In the genomic region with DNA sequence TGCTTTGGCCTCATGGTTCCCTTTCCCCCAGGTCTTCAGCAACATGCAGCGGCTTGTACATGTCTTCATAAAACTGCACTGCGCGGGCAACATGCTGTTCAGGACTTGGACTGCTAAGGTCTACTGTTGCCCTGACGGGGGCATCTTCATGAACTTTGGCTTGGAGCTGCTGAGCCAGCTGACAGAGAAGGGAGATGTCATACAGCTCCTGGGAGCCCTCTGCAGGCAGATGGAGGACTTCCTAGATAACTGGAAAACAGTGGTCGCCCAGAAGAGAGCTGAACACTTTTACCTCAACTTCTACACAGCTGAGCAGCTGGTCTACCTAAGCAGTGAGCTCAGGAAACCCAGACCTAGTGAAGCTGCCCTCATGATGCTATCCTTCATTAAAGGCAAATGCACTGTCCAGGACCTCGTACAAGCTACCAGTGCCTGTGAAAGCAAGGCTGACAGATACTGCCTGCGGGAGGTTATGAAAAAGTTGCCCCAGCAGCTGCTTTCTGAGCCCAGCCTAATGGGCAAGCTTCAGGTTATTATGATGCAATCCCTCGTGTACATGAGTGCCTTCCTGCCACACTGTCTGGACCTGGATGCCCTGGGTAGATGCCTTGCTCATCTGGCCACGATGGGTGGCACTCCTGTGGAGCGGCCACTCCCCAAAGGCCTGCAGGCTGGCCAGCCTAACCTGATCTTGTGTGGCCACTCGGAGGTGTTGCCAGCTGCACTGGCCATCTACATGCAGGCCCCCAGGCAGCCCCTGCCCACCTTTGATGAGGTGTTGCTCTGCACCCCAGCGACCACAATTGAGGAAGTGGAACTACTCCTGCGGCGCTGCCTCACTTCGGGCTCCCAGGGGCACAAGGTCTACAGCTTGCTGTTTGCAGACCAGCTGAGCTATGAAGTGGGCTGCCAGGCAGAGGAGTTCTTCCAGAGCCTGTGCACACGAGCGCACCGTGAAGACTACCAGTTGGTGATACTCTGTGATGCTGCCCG, we compare ENCODE assay signal across 8 mouse cellular contexts. TPM values are rescaled to one million over a fixed set of nuclear protein-coding genes. Genes with fewer than 3 reads are reported as not detected.
DNase-seq lines count a peak whose midpoint lies in the region; ATAC-seq and TF ChIP-seq lines count a peak whose summit lies in the region.

No protein-coding gene starts in this region.

- H3K4me1 ChIP-seq in kidney, postnatal 0 days (replicated peaks; ENCODE audit: insufficient read depth, low read length): no peaks in the 10 kb centered on the region
- peaks cover 2% of the 10 kb centered on the region; the same call in 1 of the 2 replicates for H3K4me1 ChIP-seq in spleen, adult 2 months (ENCODE audit: control insufficient read depth, insufficient read depth, insufficient read length)

- no peak overlapping the region for H3K4me3 ChIP-seq in kidney, postnatal 0 days (replicated peaks; ENCODE audit: low read depth, low read length)
- no peak overlapping the region for H3K4me3 ChIP-seq in spleen, adult 2 months (ENCODE audit: extremely low read depth, insufficient read depth, insufficient read length)

- peak; percentile 51 for TF ChIP-seq CTCF in kidney, postnatal 0 days (IDR thresholded peaks at IDR 0.05; ENCODE audit: low read depth)
- TF ChIP-seq CTCF in spleen, adult 2 months (IDR thresholded peaks at IDR 0.05; ENCODE audit: extremely low read depth, insufficient read depth, insufficient read length, insufficient replicate concordance): no peak; the same call in 1 of the 2 replicates

- 82% methylated on average over 19 of the region's 19 CpGs for WGBS in kidney, postnatal 0 days
- WGBS in spleen, adult 2 months: 41% methylated on average over 19 of the region's 19 CpGs

- peaks cover 67% of the 10 kb centered on the region for H3K36me3 ChIP-seq in kidney, postnatal 0 days (ENCODE audit: insufficient read depth, low read length)
- peaks cover 67% of the 10 kb centered on the region for H3K36me3 ChIP-seq in spleen, adult 2 months (ENCODE audit: control insufficient read depth, insufficient read depth, low read length)

- no peak overlapping the region for H3K27ac ChIP-seq in kidney, postnatal 0 days
- no peak overlapping the region for H3K27ac ChIP-seq in spleen, adult 2 months (ENCODE audit: insufficient read depth, low read length)

- H3K9me3 ChIP-seq in kidney, postnatal 0 days (replicated peaks; ENCODE audit: low read length): no peaks in the 10 kb centered on the region

- no peaks in the 10 kb centered on the region for H3K27me3 ChIP-seq in kidney, postnatal 0 days (ENCODE audit: insufficient read depth, low read length)
- no peaks in the 10 kb centered on the region for H3K27me3 ChIP-seq in spleen, adult 2 months (ENCODE audit: control insufficient read depth, insufficient read depth, low read length)

- peak; percentile 31 to 48 for DNase-seq in cerebellum, postnatal 14 days
- DNase-seq in cerebellum, adult 9-11 months: no peak
- DNase-seq in lung, postnatal 14 days: peak; percentile 22
- DNase-seq in lung, adult 18-20 months: no peak
- DNase-seq in kidney, postnatal 0 days (ENCODE audit: low spot score): peak; percentile 22
- DNase-seq in spleen, adult 2 months (ENCODE audit: low read depth in 1 of 2, low spot score in 2 of 2): peak; percentile 31 to 68
- no peak for DNase-seq in MN1 (ENCODE audit: low spot score)
- no peak for DNase-seq in ovary, postnatal 10 days (ENCODE audit: low spot score)

- ATAC-seq in kidney, postnatal 0 days (replicated peaks; ENCODE audit: low FRiP score, low read depth): no peak

- H3K4me2 ChIP-seq in kidney, postnatal 0 days (ENCODE audit: low read length): no peak overlapping the region

- no peak for TF ChIP-seq POLR2A in spleen, adult 2 months (IDR thresholded peaks at IDR 0.05; ENCODE audit: low read depth, low read length)

- H3K9ac ChIP-seq in kidney, postnatal 0 days (ENCODE audit: low read depth, low read length): no peak overlapping the region

RNA-seq across cellular contexts. Expression of gene Rnf213, which starts 43.3 kb away (rescaled TPM):
- polyA plus RNA-seq in kidney, postnatal 0 days (2015; fragmentation: Nextera tagmentation; extraction: Ambion mirVana): 8.8 and 10.0 TPM in 2 replicates
- 27.4 and 29.1 TPM in 2 replicates for polyA plus RNA-seq in spleen, adult 2 months (2012; rRNA removed)

RNA-seq across cellular contexts. Expression of gene Endov, which starts 55.0 kb away (rescaled TPM):
- polyA plus RNA-seq in kidney, postnatal 0 days (2015; fragmentation: Nextera tagmentation; extraction: Ambion mirVana): 16.2 and 16.3 TPM in 2 replicates
- 15.7 and 20.6 TPM in 2 replicates for polyA plus RNA-seq in spleen, adult 2 months (2012; rRNA removed)

Comparison
In these comparisons a context has a peak if more than half of its experiments do, and no peak if none do; other contexts are left out.
1. DNase-seq: peak in cerebellum, postnatal 14 days (2 of 2), lung, postnatal 14 days (single experiment), kidney, postnatal 0 days (single experiment) and spleen, adult 2 months (2 of 2); none in cerebellum, adult 9-11 months (single experiment), lung, adult 18-20 months (0 of 2), MN1 (single experiment) and ovary, postnatal 10 days (single experiment).